Mouse (Mus musculus) liver, embryonic 11.5 days (tissue): ENCODE measurements around the gene Cyb5r2. TPM values are rescaled to one million over a fixed set of nuclear protein-coding genes. Genes with fewer than 3 reads are reported as not detected.

Experiments
- polyA plus RNA-seq: library from polyadenylated mRNA; unstranded; fragments of >200 nt; fragmentation: Nextera tagmentation; extraction: Ambion mirVana; gene quantifications from 2 replicates; pipeline ENCODE4 v1.2.1, GENCODE M21; 2014

The Cyb5r2 gene
- polyA plus RNA-seq, 1 experiment from 2014 or later, result 0.25 TPM

Other genes with a start within 250 kb of the Cyb5r2 start
- 5.0 and 5.5 TPM in 2 replicates for gene Olfml1, start 190.6 kb downstream of the Cyb5r2 start, polyA plus RNA-seq
- gene Ppfibp2, start 162.8 kb downstream of the Cyb5r2 start, polyA plus RNA-seq, result 8.8 and 9.1 TPM in 2 replicates
- gene 5330417H12Rik, start 132.9 kb downstream of the Cyb5r2 start, polyA plus RNA-seq, result 0.19 TPM in 1 of 2 replicates, not detected in the other
- not detected in 2 replicates for gene Ovch2, start 43.2 kb upstream of the Cyb5r2 start, polyA plus RNA-seq
- gene Olfr467, start 54.2 kb upstream of the Cyb5r2 start, polyA plus RNA-seq, result not detected in 2 replicates
- not detected in 2 replicates for gene Olfr469, start 67.5 kb upstream of the Cyb5r2 start, polyA plus RNA-seq
- not detected in 2 replicates for gene Olfr470, start 89.5 kb upstream of the Cyb5r2 start, polyA plus RNA-seq
- not detected in 2 replicates for gene Olfr472, start 139.9 kb upstream of the Cyb5r2 start, polyA plus RNA-seq
- not detected in 2 replicates for gene Olfr473, start 172.4 kb upstream of the Cyb5r2 start, polyA plus RNA-seq
- not detected in 2 replicates for gene Olfr474, start 196.6 kb upstream of the Cyb5r2 start, polyA plus RNA-seq
- not detected in 2 replicates for gene Olfr476, start 206.8 kb upstream of the Cyb5r2 start, polyA plus RNA-seq
- gene Olfr477, start 228.7 kb upstream of the Cyb5r2 start, polyA plus RNA-seq, result not detected in 2 replicates